Mouse (Mus musculus): ENCODE results near the gene Mylpf.

DNA sequence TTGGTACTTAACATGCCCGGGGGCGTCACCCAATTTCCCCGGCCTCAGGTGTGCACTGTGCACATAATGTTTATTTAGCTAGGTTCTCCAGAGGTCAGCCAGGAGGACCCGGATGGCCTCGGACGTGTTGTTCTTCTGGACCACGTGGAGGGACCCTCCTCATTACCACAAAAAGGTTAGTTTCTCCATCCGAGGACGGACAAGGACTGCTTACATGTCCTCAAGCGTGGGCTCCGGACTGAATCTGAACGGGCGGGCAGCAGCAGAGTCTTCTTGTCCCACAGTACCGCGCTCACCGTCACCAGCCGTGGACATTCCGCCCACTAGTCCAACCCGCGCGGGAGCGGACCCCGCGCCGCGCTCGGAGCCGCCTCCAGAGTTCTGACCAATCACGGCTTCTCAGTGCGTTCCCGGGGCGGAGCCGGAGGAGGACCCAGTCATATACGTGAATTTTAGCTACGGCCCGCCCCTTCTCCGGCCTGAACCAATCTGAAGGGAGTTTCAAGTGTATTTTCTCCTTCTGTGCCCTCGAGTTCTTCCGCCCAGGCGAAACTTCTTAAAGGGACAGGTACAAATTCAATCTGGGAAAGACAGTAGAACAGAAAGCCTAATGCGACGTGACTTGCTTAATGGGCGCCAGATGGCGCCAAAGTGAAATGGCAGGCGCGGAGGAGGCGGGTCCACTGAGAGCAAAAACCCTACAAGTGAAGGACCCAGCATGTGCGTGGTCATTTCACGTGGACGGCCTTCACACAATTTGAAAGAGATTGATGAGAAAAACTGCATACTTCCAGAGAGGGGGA, 51.8 kb downstream of the Mylpf start, which contains the start of gene Dctpp1:
- TF ChIP-seq POLR2A (IDR thresholded peaks at IDR 0.05; ENCODE audit: extremely low read depth, insufficient read depth, low read length) (peak; percentile 75), CTCF (IDR thresholded peaks at IDR 0.05; ENCODE audit: extremely low read depth, insufficient read depth, low read length) (peak; percentile 78)
